Mouse (Mus musculus) NIH3T3 (cell line): Measurements from ENCODE around the gene Fbxo34.
"Not testable (repeated sequence)": the region's sequence is repeated elsewhere in the genome, so short reads cannot be mapped to it uniquely, and the experiment has no call there.

Source experiments
- DNase-seq: peaks from one replicate; pipeline ENCODE4 v3.0.0-alpha.2; 2012; ENCODE audit warnings: low read depth

Fbxo34 gene

DNA sequence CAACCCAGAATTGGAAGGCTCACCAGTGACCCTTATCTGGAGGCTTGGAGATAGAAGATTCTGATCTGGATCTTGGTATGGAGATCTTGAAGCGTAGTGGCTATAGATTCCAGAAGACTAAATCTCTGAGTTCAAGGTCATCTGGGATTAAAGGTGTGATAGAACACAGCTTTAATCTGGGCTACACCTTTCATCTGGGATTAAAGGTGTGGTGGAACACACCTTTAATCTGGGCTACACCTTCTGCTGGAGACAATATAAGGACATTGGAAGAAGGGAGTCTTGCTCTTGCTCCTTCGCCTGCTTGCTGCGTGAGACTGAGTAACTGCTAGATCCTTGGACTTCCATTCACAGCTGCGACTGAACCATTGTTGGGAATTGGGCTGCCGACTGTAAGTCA lies at the start of gene Fbxo34:
Gene Fbxo34 (plus strand): TSS at position 301 of the 400 bp plus-strand sequence.
- DNase-seq: not testable (repeated sequence)

DNA sequence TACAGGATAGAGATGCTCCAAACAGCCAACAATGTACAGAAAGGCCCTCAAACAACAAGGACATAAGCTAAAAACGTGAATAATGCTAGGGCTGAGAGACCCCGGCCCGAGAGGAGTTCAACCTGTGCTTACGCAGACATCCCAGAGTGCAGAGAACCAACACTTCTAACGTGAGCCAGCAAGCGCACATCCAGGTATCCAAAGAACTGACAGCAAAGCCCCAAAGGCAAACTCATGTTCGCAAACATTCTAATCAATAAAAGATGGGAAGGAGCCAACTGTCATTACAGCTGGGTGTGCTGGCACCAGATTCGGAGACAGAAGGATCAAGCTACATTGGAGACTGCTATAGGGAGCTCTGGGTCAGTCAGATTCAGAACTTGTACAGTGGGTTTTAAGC lies 47.5 kb upstream of the Fbxo34 start:
- DNase-seq: no peak

DNA sequence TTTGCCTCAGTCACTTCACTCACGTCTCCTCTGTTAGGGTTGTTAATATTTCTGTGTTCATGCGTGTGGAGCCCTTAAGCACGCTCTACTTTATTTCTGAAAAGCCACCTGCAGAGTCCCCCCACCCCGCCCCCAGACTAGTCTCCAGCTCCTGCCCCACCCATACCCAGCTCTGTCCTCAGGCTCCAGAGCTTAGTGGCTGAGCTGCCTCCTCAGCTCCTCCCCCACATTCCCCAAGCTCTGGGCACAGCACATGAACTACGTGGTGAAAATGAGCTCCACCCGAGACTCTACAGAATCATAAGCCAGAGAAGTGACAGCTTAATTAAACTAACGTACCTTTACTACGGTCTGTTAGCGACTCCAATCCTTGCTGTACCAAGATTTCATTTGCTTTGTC lies 44.2 kb upstream of the Fbxo34 start:
- no peak for DNase-seq

DNA sequence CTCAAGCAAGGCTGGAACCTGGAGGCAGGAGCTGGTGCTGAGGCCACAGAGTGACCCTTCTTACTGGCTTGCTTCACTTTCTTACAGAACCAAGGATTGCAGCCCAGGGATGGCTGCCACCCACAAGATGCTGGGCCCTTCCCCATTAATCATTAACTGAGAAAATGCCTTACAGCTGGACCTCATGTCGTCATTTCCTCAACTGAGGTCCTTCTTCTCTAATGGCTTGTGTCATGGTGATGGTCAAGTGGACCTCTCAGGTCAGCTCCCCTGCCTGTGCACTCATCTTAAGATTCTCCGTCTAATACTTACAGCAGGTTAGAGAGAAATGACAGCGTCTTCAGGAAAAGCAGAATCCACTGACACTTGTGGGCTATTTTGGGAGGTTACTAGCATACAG lies 32.9 kb upstream of the Fbxo34 start:
- peak; percentile 22 for DNase-seq

DNA sequence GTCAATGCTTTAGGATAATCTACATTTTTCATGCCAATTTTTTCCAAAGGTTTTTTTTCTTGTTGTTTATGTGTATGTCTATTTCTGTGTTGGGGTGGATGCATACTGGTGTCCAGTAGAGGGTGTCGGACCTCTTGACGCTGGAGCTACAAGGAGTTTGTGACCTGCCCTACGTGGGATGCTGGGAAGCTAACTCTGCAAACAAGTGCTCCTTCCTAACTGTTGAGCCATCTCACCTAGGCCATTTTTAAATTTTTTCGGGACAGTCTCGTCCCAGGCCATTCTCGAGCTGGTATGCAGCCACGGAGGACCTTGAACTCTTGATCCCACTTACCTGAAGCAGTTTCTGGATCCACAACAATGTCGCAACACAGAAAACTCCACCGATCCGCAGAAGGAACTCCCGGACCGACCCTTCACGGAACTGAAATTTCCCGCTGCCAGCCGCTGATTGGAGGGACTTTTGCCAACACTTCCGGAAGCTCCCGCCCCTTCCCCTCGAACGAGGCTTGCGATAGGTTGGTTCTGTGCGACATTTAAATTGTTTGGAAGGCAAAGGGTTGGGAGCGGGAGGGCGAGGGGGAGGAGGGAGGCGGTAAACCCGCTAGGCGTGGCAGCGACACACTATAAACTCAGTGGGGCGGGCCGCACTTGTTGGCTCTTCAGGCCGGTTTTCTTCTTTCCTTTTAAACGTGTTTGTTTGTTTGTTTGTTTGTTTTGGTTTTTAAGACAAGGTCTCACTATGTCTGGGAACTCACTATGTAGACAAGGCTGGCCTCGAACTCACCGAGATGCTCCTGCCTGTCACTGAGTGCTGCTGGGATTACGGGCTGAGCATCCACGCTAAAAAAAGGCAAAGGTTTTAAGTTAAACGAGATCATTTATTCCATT lies 32.2 kb upstream of the Fbxo34 start, which contains the start of gene Dlgap5:
Gene Dlgap5 (minus strand): TSS at position 633 of the 891 bp plus-strand sequence.
- DNase-seq: peak; percentile 92

DNA sequence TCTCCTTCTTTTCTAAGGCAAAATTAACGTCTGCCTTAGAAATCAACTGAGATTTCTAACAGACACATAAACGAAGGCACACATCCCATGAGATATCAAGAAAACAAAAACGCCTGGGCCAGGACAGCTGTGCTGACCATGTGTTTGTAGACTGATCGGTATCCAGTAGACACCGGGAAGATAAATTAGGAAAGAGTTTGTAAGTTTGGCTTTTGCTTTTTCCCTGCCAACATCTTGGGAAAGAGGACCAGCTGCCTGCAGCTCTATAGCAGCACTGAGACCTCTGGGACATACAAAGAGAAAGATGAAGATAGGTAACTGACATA lies 31.6 kb upstream of the Fbxo34 start:
- no peak for DNase-seq

DNA sequence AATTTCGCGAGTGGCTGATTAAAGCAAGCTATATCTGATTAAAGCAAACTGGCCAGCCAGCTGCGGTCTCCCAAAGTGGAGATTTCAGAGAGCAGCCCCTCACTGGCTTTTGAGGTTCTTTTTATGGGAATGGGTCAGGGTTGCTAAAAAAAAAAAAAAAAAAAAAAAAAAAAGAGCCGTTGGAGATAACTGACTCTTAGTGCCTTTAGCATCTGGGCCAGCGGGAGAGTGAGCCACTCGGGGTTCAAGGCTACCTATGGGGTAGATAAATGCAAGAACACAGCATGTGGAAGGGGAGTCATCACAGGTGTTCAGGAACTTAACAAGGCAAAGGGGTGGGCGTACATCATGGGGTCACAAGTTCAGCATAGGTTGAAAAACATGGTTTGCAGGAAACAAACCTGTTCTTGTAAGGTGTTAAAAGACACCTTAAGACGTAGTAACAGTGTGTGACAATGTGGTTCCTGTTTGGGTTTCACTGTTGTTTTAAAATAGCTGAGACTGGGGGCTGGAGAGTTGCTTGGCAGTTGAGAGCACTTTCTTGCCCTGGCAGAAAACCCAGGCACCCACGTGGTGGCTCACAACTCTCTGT lies 31.1 kb upstream of the Fbxo34 start:
- DNase-seq: no peak

DNA sequence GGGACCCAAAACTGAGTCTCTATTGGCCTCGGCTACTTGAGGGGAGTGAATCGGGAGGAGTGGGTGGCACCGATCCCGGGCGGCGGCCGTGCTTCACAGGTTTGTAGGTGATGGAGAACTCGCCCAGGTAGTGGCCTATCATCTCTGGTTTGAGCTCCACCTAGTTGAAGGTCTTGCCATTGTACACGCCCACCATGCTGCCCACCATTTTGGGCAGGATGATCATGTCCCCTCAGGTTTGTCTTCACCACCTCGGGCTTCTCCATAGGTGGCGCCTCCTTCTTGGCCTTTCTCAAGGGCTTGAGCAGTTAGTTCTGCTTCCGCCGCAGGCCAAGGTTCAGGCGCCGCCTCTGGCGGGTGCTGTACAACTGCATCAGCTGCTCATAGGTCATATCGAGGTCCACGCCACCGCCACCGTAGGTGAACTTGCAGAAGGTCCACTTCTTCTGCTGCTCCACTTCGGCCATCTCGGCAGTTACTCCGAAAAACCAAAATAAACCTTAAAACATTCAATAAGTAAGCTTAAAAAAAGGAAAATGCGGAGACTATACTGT lies 30.4 kb upstream of the Fbxo34 start:
- DNase-seq: no peak

DNA sequence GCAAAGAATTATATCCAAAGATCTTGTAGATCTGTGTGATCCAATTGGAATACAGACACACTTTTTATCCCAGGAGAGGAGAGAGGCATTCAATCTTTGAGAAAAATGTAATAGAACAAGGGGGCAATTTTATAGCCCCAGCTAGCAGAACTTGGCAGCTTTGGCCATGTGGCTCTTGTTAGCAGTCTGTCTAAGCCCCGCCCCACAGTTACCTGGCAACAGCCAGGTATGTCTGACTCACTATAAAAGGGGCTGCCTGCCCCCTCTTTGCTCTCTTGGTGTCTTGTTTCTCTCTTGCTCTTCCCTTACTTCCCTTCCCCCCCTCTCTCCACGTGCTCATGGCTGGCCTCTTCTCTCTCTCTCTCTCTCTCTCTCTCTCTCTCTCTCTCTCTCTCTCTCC lies 28.6 kb upstream of the Fbxo34 start:
- DNase-seq: peak; percentile 23

DNA sequence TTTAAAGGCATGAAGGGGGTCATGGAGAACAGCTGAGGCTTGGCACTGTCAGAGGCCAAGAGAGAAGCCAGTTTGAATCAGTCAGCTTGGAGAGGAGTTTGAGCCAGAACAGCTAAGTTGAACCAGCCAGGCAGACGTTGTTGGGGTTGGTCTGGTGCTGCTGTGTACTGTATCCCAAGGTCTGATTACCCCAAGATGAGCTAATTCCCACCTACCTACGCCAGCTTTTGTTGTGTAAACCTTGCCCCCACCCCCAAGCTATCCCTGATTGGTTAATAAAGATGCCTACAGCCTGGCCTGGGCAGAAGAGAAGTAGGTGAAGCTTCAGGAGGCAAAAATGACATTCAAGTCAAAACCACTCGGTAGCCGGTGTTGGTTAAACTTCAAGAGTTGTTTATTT lies 27.8 kb upstream of the Fbxo34 start:
- DNase-seq: no peak

DNA sequence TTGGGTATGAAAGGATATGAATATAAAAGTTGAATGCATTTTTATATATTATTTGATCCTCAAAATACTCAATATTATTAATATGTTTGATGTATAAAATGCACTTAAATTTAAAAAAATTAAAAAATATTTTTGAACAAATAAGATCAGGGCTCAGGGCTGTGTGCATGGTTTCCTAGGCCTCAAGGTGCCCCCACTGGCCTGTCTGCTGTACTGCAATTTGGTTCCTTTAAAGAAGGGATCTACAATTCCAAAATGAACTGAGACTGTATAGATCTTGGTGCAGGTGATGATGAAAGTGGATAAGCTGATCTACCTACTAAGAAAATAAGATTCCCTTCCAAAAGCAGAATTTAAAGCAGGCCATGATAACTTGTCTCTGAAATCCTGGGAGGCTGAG lies 17.2 kb upstream of the Fbxo34 start:
- peak; percentile 25 for DNase-seq

DNA sequence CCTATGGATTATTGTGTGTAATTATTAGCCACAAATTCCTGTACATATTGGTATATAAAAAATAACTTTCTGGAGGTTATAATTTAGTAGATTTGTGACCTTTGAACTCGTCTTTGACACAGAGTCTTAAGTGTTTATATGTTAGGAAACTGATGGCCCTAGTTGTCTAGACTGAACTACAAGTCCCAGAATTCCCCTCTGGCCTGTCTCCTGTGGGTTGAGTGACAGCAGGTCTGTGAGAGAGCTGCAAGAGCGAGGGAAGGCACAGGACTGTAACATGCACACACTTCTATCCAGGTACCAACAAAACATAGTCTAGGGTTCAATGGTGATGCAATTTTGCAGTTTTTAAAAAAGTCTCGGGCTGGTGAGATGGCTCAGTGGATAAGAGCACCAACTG lies 11.3 kb upstream of the Fbxo34 start:
- no peak for DNase-seq

DNA sequence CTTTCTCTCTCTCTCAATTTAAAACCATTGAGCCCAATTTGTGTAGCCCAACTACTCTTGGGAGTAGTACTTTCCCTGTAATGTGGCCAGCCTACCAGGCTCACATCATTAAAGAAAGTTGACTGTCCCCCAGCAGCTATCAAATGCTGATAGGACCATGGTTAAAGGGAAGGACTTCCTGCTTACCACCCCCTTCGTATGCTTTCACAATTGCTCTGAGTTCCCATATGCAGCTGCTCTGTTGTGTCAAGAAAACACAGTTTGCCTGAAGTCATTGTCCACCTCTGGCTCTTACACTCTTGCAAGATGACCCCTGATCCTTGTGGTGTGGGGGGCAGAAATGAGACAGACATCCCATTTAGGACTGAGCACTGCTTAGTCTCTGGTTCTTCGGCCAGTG lies 5.3 kb upstream of the Fbxo34 start:
- peak; percentile 2 for DNase-seq

DNA sequence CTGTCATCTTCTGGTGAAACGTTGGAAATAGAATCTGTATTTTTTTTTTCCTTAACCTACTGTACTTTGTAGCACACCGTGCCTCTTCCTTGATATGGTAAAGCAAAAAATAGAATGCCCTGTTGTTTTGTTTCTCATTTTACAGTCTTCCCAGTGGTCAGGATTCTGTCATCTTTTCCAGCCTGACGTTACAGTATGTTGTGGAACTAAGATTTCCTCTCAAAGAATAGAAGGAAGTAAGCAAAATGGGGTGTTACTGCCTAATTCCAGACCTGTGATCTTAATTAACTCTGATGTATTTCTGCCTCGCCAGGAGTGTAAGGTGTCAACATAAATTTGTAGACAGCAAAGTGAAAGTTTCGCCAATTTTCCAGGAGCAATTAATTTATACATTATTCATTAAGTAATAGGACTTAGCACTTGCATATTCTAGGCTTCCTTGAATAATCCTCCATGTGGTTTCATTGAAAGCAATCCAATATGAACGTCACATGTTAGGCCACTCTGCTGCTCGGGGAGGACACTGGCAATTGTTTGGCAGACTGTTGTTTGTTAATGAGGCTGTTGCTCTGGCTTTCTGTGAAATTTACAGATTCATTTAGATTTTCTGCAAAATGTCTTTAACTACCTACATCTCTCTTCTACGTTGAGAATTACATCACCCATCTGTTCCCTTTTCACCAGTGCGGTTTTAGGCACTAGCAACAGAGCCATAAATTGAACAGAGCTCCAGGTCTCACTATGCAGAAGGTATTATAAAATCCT lies 4.7 kb upstream of the Fbxo34 start:
- no peak for DNase-seq

DNA sequence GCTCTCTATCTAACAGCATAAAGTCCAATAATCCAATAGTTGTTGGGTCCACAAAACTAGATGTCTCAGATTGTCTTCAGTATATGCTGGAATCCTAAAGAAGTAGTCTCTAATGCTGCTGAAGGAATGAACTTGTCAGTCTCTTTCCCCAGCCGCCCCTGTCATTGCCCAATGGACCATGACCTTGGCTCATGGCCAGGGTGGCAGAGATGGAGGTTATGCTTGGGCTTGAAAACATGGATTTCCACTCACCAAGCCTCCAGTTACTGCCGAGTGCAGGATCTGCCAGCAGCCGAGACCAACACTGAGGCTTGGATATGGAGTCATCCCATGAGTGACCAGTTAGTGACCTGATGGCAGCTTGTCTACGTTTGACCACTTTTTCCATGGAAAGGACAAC lies 9.3 kb downstream of the Fbxo34 start:
- peak; percentile 8 for DNase-seq

DNA sequence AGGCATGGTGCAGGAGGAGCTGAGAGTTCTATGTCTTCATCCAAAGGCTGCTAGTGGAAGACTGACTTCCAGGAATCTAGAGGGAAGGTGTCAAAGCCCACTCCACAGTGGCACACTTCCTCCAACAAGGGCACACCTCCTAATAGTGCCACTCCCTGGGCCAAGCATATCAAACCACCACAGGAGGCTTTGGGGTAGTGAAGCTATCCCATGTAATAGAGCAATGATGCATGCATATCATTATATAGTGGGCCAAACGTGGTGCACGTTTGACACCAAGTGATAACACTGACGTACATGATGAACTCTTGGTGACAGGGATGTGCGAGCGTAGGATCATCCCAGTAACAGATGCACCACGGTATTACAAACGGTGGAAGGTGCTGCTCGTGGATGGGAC lies 11.8 kb downstream of the Fbxo34 start:
- no peak for DNase-seq

DNA sequence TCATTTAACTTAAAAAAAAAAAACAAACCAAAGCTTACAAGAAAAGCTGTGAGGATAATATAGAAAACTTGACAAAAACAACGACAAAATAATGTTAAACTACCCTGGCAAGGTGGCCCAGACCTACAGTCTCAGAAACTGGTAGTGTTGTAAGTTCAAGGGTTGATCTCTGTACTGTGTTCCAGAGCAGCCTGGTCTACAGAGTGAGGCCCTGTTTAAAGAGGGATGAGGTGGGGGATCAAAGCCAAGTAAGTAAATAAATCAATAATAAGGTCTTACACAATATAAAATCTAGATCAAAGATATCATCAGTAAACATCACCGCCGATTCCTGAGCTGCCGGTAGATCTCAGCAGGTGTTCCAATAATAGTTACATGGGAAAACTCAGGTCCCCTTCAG lies 12.2 kb downstream of the Fbxo34 start:
- no peak for DNase-seq

DNA sequence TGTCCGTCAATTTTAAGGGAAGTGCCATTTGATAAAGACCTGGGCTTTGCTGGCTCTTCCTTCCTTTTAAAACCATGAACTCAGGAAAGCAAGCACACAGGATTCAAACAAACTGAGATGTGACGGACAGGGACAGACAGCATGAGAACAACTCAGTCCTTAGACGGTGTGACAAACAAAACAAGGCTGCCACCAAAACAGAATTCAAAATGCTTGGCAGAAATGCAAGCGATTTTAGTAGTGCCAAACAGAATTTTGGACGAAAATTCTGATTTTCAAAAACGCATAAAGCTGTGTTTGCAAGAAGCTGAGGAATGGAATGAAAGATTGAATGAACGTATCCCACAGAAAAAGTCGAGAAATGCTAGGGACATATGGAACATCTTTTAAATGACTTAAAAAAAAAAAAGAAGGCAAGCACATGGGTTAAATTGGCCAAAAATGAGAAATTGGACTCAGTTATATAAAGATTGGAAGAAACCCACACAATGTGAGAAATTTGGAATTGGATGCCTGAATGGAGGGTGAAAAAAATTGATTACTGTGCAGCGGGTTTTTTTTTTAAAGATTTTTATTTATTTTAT lies 12.7 kb downstream of the Fbxo34 start:
- no peak for DNase-seq

DNA sequence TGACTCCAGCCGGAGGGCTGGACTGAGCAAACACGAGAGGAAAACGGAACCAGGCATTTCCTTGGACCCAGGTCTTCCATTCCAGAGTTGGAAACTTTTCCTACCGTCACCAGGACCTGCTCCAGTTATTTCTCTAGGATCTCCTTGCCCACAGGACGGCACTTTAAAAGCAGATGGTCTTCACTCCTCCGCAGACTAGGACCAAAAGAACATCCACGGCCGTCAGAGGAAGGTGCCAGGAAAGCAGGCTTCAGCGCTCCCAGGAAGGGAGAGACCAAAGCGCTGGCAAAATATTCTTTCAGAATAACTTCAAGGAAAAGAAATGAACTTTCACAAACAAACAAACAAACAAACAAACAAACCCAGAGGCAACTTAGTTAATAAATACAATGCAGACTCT lies 14.2 kb downstream of the Fbxo34 start:
- no peak for DNase-seq

DNA sequence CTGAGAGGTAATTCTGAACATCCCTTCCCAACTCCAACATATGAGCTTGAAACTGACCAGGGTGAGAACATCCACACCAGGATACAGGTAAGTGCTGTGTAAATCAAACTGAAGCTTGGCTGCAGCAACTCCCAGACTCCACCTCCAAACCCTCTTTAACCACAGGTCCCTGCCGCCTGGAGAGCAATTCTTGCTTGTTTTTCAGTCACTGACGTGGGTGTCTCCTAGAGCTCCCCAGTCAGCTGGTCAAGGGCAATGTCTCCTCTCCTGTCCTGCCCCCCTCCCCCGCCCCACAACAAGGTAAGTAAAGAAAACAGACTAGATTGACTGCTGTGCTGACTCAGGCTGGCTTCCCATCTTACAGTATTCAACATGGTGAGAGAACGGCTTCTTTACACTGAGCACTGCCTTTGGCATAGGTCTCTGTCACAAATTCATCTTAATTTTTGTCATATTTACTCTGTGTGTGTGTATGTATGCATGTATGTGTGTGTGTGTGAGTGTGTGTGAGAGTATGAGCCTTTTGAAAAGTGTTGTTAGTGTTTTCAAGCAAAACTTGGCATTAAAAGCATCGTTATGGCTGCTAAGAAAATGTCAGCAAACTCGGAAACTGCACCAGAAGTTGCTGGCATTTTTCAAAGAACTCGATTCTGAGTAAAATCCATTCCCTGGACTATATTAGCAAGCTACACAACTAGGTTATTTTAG lies 15.4 kb downstream of the Fbxo34 start:
- no peak for DNase-seq

DNA sequence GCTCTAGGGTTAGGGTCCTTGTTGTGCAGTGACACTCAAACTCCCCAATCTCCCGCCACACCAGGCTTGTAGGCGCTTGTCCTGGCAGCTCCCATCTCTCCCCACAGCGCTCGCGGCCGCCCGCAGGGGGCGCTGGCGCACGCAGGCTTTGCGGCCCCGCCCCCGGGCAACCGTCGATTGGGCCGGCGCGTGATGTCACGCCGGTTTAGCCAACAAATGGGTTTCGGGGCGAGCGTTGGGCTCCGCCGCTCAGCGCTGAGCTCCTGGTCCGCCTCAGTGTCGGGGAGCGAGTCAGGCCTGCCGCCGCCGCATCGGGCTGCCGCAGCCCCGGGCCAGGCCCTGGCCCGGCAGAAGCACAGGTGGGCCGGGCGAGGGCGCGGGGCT lies 22.1 kb downstream of the Fbxo34 start:
- peak; percentile 97 for DNase-seq
